Mouse (Mus musculus): ENCODE measurements at regions not wholly inside any gene's neighbourhood (a gene's known extent, or its start where the extent isn't known, plus 50 kb on each side); places are given as distances from the start of the nearest gene placed in this dataset.

DNA sequence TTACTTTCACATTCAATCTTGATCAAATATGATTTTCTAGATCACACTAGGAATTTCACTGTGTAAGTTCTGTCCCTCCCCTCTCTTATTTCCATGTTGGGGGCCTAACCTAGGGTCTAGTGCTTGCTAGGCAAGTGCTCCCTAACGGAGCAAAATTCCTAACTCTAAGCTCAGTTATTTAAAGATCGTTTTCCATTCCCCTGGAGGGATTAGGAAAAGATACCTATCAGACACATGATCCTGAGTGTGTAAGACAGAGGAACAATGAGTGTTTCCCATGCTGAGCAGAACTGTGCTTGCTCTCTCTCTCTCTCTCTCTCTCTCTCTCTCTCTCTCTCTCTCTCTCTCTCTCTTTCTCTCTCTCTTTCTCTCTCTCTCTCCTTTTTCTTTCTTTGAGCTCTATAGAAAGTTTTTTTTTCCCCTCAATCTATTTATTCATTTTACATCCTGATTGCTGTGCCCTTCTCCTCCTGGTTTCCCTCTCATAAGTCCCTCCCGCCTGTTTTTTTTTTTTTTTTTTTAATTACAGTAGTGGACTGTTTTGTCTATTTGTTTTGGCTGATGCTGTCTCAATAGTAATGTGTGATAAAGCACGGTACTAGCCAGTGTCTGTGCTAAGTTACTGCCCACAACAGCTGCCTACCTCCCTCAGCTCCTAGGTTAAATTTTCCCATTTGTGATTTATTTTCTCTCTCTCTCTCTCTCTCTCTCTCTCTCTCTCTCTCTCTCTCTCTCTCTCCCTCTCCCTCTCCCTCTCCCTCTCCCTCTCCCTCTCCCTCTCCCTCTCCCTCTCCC, 69.5 kb upstream of the Pbx1 start:
- no peak for TF ChIP-seq CTCF (IDR thresholded peaks at IDR 0.05)
- TF ChIP-seq POLR2A (IDR thresholded peaks at IDR 0.05; ENCODE audit: insufficient read depth, low read depth, low read length), result no peak
- no peak for TF ChIP-seq EP300 (IDR thresholded peaks at IDR 0.05; ENCODE audit: insufficient read depth, low read depth, low read length)
